Mouse (Mus musculus): Measurements from ENCODE around the gene Mettl7a2.
A peak's percentile ranks its signal among the peaks of the same experiment; 100 is the strongest.
"Not testable (repeated sequence)": the region's sequence is repeated elsewhere in the genome, so short reads cannot be mapped to it uniquely, and the experiment has no call there.

The Mettl7a2 gene

GRCm38 (mm10) chr15:100352711-100353250, at the start of gene Mettl7a2, which contains the start of gene Methig1:
Gene Mettl7a2 (plus strand): TSS chr15:100353200.
Gene Methig1 (plus strand): TSS chr15:100353149.
- no peak for DNase-seq (ENCODE audit: low spot score in 2 of 2)

GRCm38 (mm10) chr15:100303428-100304018, 49.5 kb upstream of the Mettl7a2 start:
- no peak for DNase-seq (ENCODE audit: low spot score in 2 of 2)

GRCm38 (mm10) chr15:100304019-100304991, 48.7 kb upstream of the Mettl7a2 start, which contains the start of gene Mettl7a1:
Gene Mettl7a1 (plus strand): TSS chr15:100304140.
- peak; percentile 46 to 65 for DNase-seq (ENCODE audit: low spot score in 2 of 2)

GRCm38 (mm10) chr15:100306201-100306600, 46.8 kb upstream of the Mettl7a2 start:
- DNase-seq (ENCODE audit: low spot score in 2 of 2) = no peak

- DNase-seq (ENCODE audit: low spot score in 2 of 2) = peak in 1 of 2 experiments; percentile 22
Observed at GRCm38 (mm10) chr15:100307438-100308096, 45.4 kb upstream of the Mettl7a2 start.

GRCm38 (mm10) chr15:100312346-100312745, 40.7 kb upstream of the Mettl7a2 start:
- no peak for DNase-seq (ENCODE audit: low spot score in 2 of 2)

GRCm38 (mm10) chr15:100314448-100315145, 38.4 kb upstream of the Mettl7a2 start:
- DNase-seq (ENCODE audit: low spot score in 2 of 2) = no peak

GRCm38 (mm10) chr15:100318014-100318671, 34.9 kb upstream of the Mettl7a2 start:
- DNase-seq (ENCODE audit: low spot score in 2 of 2) = not testable (repeated sequence)

GRCm38 (mm10) chr15:100319884-100320283, 33.1 kb upstream of the Mettl7a2 start:
- no peak for DNase-seq (ENCODE audit: low spot score in 2 of 2)

- no peak for DNase-seq (ENCODE audit: low spot score in 2 of 2)
Observed at GRCm38 (mm10) chr15:100320295-100320905, 32.6 kb upstream of the Mettl7a2 start.

GRCm38 (mm10) chr15:100321134-100321533, 31.9 kb upstream of the Mettl7a2 start:
- DNase-seq (ENCODE audit: low spot score in 2 of 2) = no peak

- DNase-seq (ENCODE audit: low spot score in 2 of 2) = no peak
Observed at GRCm38 (mm10) chr15:100324021-100324591, 28.9 kb upstream of the Mettl7a2 start.

- DNase-seq (ENCODE audit: low spot score in 2 of 2) = no peak
Observed at GRCm38 (mm10) chr15:100325235-100325634, 27.8 kb upstream of the Mettl7a2 start.

- DNase-seq (ENCODE audit: low spot score in 2 of 2) = not testable (repeated sequence)
Observed at GRCm38 (mm10) chr15:100328089-100328488, 24.9 kb upstream of the Mettl7a2 start.

GRCm38 (mm10) chr15:100329336-100329735, 23.7 kb upstream of the Mettl7a2 start:
- DNase-seq (ENCODE audit: low spot score in 2 of 2) = not testable (repeated sequence)

- no peak for DNase-seq (ENCODE audit: low spot score in 2 of 2)
Observed at GRCm38 (mm10) chr15:100330739-100331138, 22.3 kb upstream of the Mettl7a2 start.

- not testable (repeated sequence) for DNase-seq (ENCODE audit: low spot score in 2 of 2)
Observed at GRCm38 (mm10) chr15:100332077-100332961, 20.7 kb upstream of the Mettl7a2 start.

GRCm38 (mm10) chr15:100334629-100335028, 18.4 kb upstream of the Mettl7a2 start, which contains the start of gene Mettl7a3:
Gene Mettl7a3 (plus strand): TSS chr15:100334929.
- no peak for DNase-seq (ENCODE audit: low spot score in 2 of 2)

GRCm38 (mm10) chr15:100337328-100337727, 15.7 kb upstream of the Mettl7a2 start:
- DNase-seq (ENCODE audit: low spot score in 2 of 2) = not testable (repeated sequence)

All from spleen, postnatal 14 days (tissue).